In the genomic region with DNA sequence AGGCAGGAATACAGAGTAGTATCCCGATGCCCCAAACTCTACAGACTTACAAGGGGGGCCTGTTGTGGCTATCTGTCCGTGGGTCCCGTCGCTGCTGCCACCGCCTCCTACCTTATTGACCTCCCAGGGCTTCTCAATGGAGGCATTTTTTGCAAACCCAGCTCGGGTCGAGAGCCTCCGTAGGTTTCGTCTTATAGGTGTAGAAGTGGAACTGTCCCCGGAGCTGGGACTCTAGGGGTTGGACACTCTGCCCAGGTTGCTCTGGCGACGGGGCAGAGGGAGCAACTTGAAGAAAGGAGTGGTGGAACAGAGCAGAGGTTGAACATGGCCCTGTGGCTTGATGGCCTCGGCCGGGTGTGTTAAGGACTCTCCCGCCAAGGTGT, we compare ENCODE assay signal across 10 mouse cellular contexts. TPM values are rescaled to one million over a fixed set of nuclear protein-coding genes. Genes with fewer than 3 reads are reported as not detected.
DNase-seq lines count a peak whose midpoint lies in the region; ATAC-seq lines count a peak whose summit lies in the region.
"Had no signal": no experiment of that assay in that cellular context is flagged by ENCODE, and none has a peak within 500 bp of the region (broad histone marks: within the 10 kb centered on the region; RNA-seq: fewer than 3 reads in every experiment).

No protein-coding gene starts in this region.

- H3K36me3 ChIP-seq in liver, embryonic 11.5 days (ENCODE audit: control insufficient read depth, insufficient read depth, low read length): no peaks in the 10 kb centered on the region
- peaks cover under 1% of the 10 kb centered on the region; the same call in 1 of the 2 replicates for H3K36me3 ChIP-seq in forebrain, embryonic 14.5 days (ENCODE audit: control insufficient read depth, insufficient read depth, low read length)
- H3K36me3 ChIP-seq in limb, embryonic 13.5 days: peaks cover 4% of the 10 kb centered on the region
- H3K36me3 ChIP-seq in stomach, embryonic 14.5 days (ENCODE audit: control insufficient read depth, insufficient read depth, low read length): no peaks in the 10 kb centered on the region

- H3K9ac ChIP-seq in liver, embryonic 11.5 days (ENCODE audit: low read depth, low read length): no peak overlapping the region
- H3K9ac ChIP-seq in forebrain, embryonic 14.5 days (ENCODE audit: low read length): peak overlapping the region; percentile 52; the same call in 1 of the 2 replicates
- H3K9ac ChIP-seq in limb, embryonic 13.5 days: peak overlapping the region; percentile 84
- peak overlapping the region; percentile 33; the same call in 1 of the 2 replicates for H3K9ac ChIP-seq in stomach, embryonic 14.5 days (replicated peaks; ENCODE audit: low read depth, low read length)

- no peak overlapping the region for H3K27ac ChIP-seq in liver, embryonic 11.5 days (ENCODE audit: low read depth, low read length)
- H3K27ac ChIP-seq in forebrain, embryonic 14.5 days (ENCODE audit: low read depth, low read length): no peak overlapping the region
- peak overlapping the region; percentile 77 for H3K27ac ChIP-seq in limb, embryonic 13.5 days
- no peak overlapping the region for H3K27ac ChIP-seq in stomach, embryonic 14.5 days (ENCODE audit: low read length)

- peaks cover 31% of the 10 kb centered on the region for H3K27me3 ChIP-seq in liver, embryonic 11.5 days (replicated peaks; ENCODE audit: control insufficient read depth, insufficient read depth, low read length)
- H3K27me3 ChIP-seq in forebrain, embryonic 14.5 days (replicated peaks; ENCODE audit: control insufficient read depth, insufficient read depth, low read length): peaks cover 18% of the 10 kb centered on the region; the same call in 1 of the 2 replicates
- peaks cover 28% of the 10 kb centered on the region for H3K27me3 ChIP-seq in limb, embryonic 13.5 days
- H3K27me3 ChIP-seq in stomach, embryonic 14.5 days (ENCODE audit: control insufficient read depth, insufficient read depth, low read length): no peaks in the 10 kb centered on the region
- H3K27me3 ChIP-seq: Patski had no signal

- H3K9me3 ChIP-seq in liver, embryonic 11.5 days (ENCODE audit: control insufficient read depth, low read length): no peaks in the 10 kb centered on the region
- no peaks in the 10 kb centered on the region for H3K9me3 ChIP-seq in forebrain, embryonic 14.5 days (replicated peaks; ENCODE audit: control insufficient read depth, low read length)
- H3K9me3 ChIP-seq in limb, embryonic 13.5 days: no peaks in the 10 kb centered on the region
- no peaks in the 10 kb centered on the region for H3K9me3 ChIP-seq in stomach, embryonic 14.5 days (ENCODE audit: control insufficient read depth, low read depth, low read length)

- peaks cover 7% of the 10 kb centered on the region; the same call in 1 of the 2 replicates for H3K4me1 ChIP-seq in liver, embryonic 11.5 days (replicated peaks; ENCODE audit: control insufficient read depth, insufficient read depth, low read length)
- peaks cover 8% of the 10 kb centered on the region; the same call in 1 of the 2 replicates for H3K4me1 ChIP-seq in forebrain, embryonic 14.5 days (ENCODE audit: control insufficient read depth, insufficient read depth, low read length)
- peaks cover 75% of the 10 kb centered on the region for H3K4me1 ChIP-seq in limb, embryonic 13.5 days
- peaks cover 28% of the 10 kb centered on the region for H3K4me1 ChIP-seq in stomach, embryonic 14.5 days (ENCODE audit: control insufficient read depth, insufficient read depth, low read length)

- no peak for ATAC-seq in liver, embryonic 11.5 days (replicated peaks; ENCODE audit: low FRiP score)
- ATAC-seq in forebrain, embryonic 14.5 days: no peak
- no peak for ATAC-seq in limb, embryonic 13.5 days (ENCODE audit: low FRiP score, low read depth)
- no peak for ATAC-seq in stomach, embryonic 14.5 days (ENCODE audit: insufficient number of reproducible peaks, insufficient read depth, low FRiP score, low read depth)

- H3K4me3 ChIP-seq in liver, embryonic 11.5 days (ENCODE audit: low read depth, low read length): peak overlapping the region; percentile 25
- H3K4me3 ChIP-seq in forebrain, embryonic 14.5 days (ENCODE audit: low read depth, low read length): peak overlapping the region; percentile 21; the same call in 1 of the 2 replicates
- H3K4me3 ChIP-seq in limb, embryonic 13.5 days: peak overlapping the region; percentile 65
- H3K4me3 ChIP-seq in stomach, embryonic 14.5 days (ENCODE audit: low read depth, low read length): peak overlapping the region; percentile 37
- H3K4me3 ChIP-seq: megakaryocyte, embryonic 14.5 days had no signal

- WGBS in liver, embryonic 11.5 days: 16% methylated on average over 15 of the region's 15 CpGs
- WGBS in forebrain, embryonic 14.5 days: 14% methylated on average over 15 of the region's 15 CpGs
- WGBS in limb, embryonic 13.5 days: 10% methylated on average over 15 of the region's 15 CpGs
- 10% methylated on average over 15 of the region's 15 CpGs for WGBS in stomach, embryonic 14.5 days

- H3K4me2 ChIP-seq in liver, embryonic 11.5 days: peak overlapping the region; percentile 61
- H3K4me2 ChIP-seq in forebrain, embryonic 14.5 days (ENCODE audit: low read length): peak overlapping the region; percentile 46
- peak overlapping the region; percentile 79 for H3K4me2 ChIP-seq in limb, embryonic 13.5 days (replicated peaks)
- peak overlapping the region; percentile 69 for H3K4me2 ChIP-seq in stomach, embryonic 14.5 days (replicated peaks; ENCODE audit: low read depth, low read length)

- no peak for DNase-seq in liver, embryonic 11.5 days (ENCODE audit: low spot score)
- DNase-seq in liver: no peak
- DNase-seq in forebrain, embryonic 14.5 days (ENCODE audit: low spot score): no peak
- no peak for DNase-seq in right cerebral cortex, adult 18-20 months
- no peak for DNase-seq in adrenal gland, adult 8-10 months
- DNase-seq: cerebellum, adult 8-10 months had no signal

RNA-seq across cellular contexts. Expression of a gene that starts 0.8 kb away (rescaled TPM):
- polyA plus RNA-seq in liver, embryonic 11.5 days (2014; fragmentation: Nextera tagmentation; extraction: Ambion mirVana): 0.66 and 1.0 TPM in 2 replicates
- 3.2 and 3.5 TPM in 2 replicates for polyA plus RNA-seq in forebrain, embryonic 14.5 days (2014; fragmentation: Nextera tagmentation; extraction: Ambion mirVana)
- 62.2 and 64.5 TPM in 2 replicates for polyA plus RNA-seq in limb, embryonic 13.5 days (2015; fragmentation: Nextera tagmentation; extraction: Ambion mirVana)
- 3.7 and 5.0 TPM in 2 replicates for polyA plus RNA-seq in stomach, embryonic 14.5 days (2014; fragmentation: Nextera tagmentation; extraction: Ambion mirVana)
- 1 to 10 TPM; 2.4 to 4.6 (median 3.4) TPM for total RNA-seq in adrenal gland, adult 8-10 months (2022)

Comparison
In these comparisons a context has a peak if more than half of its experiments do, and no peak if none do; other contexts are left out.
1. RNA of a gene that starts 0.8 kb away (polyA plus RNA-seq): 62.2 to 64.5 TPM in limb, embryonic 13.5 days; 3.7 to 5.0 TPM in stomach, embryonic 14.5 days, 3.2 to 3.5 TPM in forebrain, embryonic 14.5 days and 0.66 to 1.0 TPM in liver, embryonic 11.5 days; every median in the first group is over 10 times any median in the second.
2. Peak in every context shown above with its lines, with median percentiles within 50 percentile points of each other: H3K4me2 ChIP-seq and H3K4me3 ChIP-seq.